In genomic region chr2:148327552-148327951, GRCm38 (mm10) we compare ENCODE assay signal across 25 mouse cellular contexts.
"Had no signal": no experiment of that assay in that cellular context is flagged by ENCODE, and none has a peak within 500 bp of the region (broad histone marks: within the 10 kb centered on the region; RNA-seq: fewer than 3 reads in every experiment).

No protein-coding gene starts in this region.

- H3K4me1 ChIP-seq: liver, embryonic 12.5 days; liver, embryonic 15.5 days; lung, embryonic 15.5 days; midbrain, embryonic 12.5 days; midbrain, embryonic 15.5 days; neural tube, embryonic 15.5 days had no signal

- H3K27me3 ChIP-seq: kidney, embryonic 15.5 days; liver, embryonic 12.5 days; liver, embryonic 15.5 days; lung, embryonic 15.5 days; midbrain, embryonic 12.5 days; midbrain, embryonic 15.5 days; neural tube, embryonic 12.5 days; neural tube, embryonic 15.5 days had no signal

- DNase-seq: kidney, adult 8-10 months; kidney, postnatal 10 days; kidney, postnatal 36 days; layer of hippocampus, postnatal 36 days; liver; lung, adult 18-20 months; lung, postnatal 10 days; lung, postnatal 36 days; right cerebral cortex, adult 18-20 months; right cerebral cortex, postnatal 14 days; right cerebral cortex, postnatal 4 days; thymus, adult 2 months; thymus, postnatal 14 days; thymus, postnatal 4 days had no signal

- H3K4me3 ChIP-seq: kidney, embryonic 15.5 days; limb, embryonic 10.5 days; limb, embryonic 13.5 days; liver, embryonic 12.5 days; liver, embryonic 15.5 days; lung, embryonic 15.5 days; midbrain, embryonic 12.5 days; midbrain, embryonic 15.5 days; neural tube, embryonic 12.5 days; neural tube, embryonic 15.5 days had no signal

- H3K27ac ChIP-seq: kidney, embryonic 15.5 days; limb, embryonic 10.5 days; limb, embryonic 13.5 days; liver, embryonic 12.5 days; liver, embryonic 15.5 days; lung, embryonic 15.5 days; midbrain, embryonic 12.5 days; midbrain, embryonic 15.5 days; neural tube, embryonic 12.5 days; neural tube, embryonic 15.5 days; stomach, postnatal 0 days had no signal

- H3K4me2 ChIP-seq: kidney, embryonic 15.5 days; liver, embryonic 12.5 days; liver, embryonic 15.5 days; lung, embryonic 15.5 days; midbrain, embryonic 12.5 days; midbrain, embryonic 15.5 days; neural tube, embryonic 12.5 days; neural tube, embryonic 15.5 days had no signal

- H3K36me3 ChIP-seq: kidney, embryonic 15.5 days; limb, embryonic 10.5 days; limb, embryonic 13.5 days; liver, embryonic 12.5 days; liver, embryonic 15.5 days; lung, embryonic 15.5 days; midbrain, embryonic 12.5 days; midbrain, embryonic 15.5 days; neural tube, embryonic 12.5 days; neural tube, embryonic 15.5 days had no signal

- H3K9me3 ChIP-seq: kidney, embryonic 15.5 days; limb, embryonic 10.5 days; limb, embryonic 13.5 days; liver, embryonic 12.5 days; liver, embryonic 15.5 days; lung, embryonic 15.5 days; midbrain, embryonic 12.5 days; midbrain, embryonic 15.5 days; neural tube, embryonic 12.5 days; neural tube, embryonic 15.5 days had no signal

- ATAC-seq: liver, embryonic 12.5 days; midbrain, embryonic 15.5 days had no signal

- H3K9ac ChIP-seq: kidney, embryonic 15.5 days; limb, embryonic 13.5 days; liver, embryonic 12.5 days; liver, embryonic 15.5 days; lung, embryonic 15.5 days; midbrain, embryonic 12.5 days; midbrain, embryonic 15.5 days; neural tube, embryonic 12.5 days; neural tube, embryonic 15.5 days had no signal
